Mouse (Mus musculus) naive thymus-derived CD4-positive, alpha-beta T cell, adult 2 months (primary cell): ENCODE results near the gene Tssk1.

ENCODE experiments used
- DNase-seq: peaks from one replicate; pipeline ENCODE4 v3.0.0-alpha.2; 2011; ENCODE audit warnings: low read depth

Tssk1 gene

DNA sequence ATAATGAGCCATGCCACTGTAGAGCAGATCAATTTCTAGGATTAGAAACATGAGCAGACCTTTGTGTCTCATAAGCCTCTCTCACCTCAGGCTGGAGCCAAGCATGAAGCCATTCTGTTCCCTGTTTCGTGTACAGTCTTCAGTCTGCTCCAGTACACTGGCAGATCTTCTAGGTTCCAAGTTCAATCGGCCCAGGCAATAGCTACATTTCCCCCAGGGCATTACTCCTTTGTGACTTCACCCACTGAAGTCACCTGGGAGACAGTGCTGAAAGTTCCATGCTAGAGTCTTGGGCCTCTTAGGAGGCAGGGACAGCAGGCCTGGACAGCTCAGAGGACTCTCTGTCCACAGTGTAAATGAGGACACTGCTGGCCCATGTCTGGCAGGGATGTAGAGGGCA is at the start of gene Tssk1:
Gene Tssk1, plus strand, starts transcription at position 301 of the 400 bp plus-strand sequence.
- no peak for DNase-seq

DNA sequence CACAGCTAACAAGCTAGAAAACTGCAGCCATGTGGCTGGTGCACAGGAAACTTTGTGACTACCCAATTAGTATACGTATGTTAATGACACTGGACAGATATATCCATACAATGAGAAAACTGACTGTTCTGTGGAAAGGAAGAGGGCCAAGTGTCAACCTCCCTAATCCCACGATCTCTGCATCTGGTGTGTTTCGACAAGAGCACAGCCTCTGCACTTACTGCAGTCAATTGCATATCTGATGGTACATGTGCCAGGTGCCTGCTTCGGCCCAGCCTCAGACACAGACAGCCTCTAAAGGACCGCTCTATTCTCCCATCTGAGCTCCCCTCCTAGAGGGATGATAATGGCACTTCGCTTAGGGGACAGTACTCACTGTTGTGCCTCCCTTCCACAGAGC is 45.6 kb upstream of the Tssk1 start:
- DNase-seq: no peak

DNA sequence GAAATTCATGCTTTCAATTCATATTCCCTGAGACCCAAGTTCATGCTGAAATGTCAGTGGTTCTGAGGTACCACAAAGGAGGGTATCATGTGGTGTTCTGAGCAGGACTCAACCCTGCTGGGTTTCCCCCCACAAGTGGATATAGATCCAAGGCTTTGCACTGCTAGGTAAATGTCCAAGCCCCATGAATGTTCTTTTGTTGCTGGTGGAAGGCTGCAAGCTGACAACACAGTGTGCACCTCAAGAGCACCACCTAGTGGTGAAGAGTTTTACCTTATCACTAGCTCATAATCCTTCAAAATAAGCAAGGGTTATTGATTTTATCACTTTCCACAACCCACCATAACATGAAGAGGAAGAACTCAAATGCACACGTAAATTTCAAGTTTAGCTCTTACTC is 45.1 kb upstream of the Tssk1 start:
- DNase-seq: peak; percentile 70

DNA sequence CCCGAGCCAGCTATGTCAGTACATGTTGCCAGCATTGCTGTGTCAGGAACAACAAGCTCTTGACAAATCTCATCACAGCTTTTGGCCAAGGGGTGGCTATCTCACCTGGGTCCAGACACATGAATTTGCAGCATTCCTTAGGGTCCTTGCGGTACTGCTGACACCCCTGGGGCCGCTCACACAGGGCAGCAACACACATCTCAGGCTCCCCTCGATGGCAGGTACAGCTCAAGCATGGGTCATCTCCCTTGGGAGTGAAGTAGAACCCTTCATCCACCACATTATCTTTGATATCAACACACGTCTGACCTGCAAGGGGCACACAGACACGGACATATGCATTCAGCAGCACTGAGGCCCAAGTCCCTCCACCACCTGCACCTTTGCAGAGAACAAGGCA is 44.5 kb upstream of the Tssk1 start:
- DNase-seq: no peak

DNA sequence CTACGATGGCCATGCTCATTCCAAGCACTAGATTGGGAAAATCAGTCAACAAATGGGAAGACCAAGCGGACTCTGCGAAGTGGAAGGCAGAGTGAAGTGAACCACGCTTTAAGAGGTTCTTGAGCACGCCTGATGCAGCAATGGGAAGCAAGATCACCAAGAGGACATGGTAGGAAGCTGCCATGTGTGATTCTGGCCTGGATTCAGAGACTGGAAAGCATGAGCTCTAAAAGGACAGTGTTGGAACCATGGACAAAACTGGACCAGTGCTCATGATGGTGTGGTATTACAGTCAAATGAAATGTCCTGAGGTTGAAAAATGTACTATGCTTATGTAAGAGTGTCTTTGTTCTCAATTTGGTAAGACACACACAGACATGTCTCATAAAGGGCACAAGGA is 42.7 kb upstream of the Tssk1 start:
- DNase-seq: no peak

DNA sequence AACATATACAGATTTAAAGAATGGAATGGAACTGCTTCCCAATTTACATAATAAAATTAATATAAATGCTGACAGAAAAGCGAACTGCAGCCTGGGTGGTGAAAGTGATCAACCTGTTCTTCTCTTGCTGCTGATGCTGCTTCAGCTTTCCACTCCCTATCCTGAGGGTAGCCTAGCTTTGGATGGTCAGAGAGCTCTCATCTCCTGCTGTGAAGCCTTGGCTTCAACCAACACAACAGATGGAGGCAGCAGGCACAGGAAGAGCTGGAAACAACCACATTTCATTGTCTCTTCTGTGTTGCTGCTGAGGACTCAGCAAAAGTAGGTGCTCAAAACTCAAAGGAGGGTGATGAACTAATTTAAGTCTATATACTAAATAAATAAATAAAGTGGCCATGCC is 42.2 kb upstream of the Tssk1 start:
- DNase-seq: no peak

DNA sequence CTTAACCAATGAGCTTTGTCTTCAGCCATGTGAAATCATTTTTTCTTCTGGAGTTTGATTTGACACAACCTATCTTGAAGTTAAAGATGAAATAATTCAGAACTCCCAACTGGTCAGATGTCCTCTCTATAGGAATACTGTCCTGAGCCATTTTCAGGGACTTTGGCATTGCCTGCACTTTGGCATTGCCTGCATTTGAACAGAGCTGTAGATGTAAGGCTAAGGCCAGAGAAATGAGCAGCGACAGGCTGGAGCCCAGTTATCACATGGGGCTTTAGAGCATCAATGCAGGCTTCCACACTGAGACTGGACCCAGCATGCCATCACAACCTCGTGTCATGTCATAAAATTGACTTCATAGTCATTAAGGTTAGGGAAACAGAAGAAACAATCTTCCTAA is 40.8 kb upstream of the Tssk1 start:
- DNase-seq: no peak

DNA sequence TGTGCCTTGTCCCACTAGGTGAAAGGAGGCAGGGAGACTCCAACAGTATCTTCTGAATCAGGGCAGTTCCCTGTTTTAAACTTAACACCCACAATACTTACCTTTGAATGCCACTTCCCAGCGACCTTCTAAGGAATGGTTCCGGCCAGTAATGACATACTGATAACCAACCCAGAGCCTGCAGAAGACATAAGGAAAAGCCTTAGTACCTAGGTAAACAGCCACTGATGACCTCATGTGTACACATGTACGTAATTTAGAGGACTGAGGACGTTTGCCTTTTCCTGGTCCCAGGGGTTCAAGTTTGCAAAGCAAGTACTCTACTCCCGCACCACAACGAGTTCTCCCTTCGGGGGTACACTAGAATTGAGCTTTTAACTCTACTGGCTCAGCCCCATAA is 36.9 kb upstream of the Tssk1 start:
- no peak for DNase-seq

DNA sequence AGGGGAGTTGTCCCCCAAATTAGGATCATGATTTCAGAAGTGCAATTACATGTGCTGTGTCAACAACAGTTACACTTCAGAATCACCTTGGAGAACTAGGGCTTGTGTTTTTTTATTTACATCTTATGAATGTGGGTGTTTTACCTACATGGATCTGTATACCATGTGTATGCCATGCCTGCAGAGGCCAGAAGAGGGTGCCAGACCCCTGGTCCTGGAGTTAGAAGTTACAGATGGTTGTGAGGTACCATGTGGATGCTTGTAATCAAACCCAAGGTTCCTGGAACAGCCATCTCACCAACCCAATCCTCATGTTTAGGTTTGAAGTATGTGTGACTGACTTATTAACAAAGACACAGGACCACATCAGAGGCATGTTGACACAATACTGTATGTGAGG is 35.4 kb upstream of the Tssk1 start:
- peak; percentile 37 for DNase-seq

DNA sequence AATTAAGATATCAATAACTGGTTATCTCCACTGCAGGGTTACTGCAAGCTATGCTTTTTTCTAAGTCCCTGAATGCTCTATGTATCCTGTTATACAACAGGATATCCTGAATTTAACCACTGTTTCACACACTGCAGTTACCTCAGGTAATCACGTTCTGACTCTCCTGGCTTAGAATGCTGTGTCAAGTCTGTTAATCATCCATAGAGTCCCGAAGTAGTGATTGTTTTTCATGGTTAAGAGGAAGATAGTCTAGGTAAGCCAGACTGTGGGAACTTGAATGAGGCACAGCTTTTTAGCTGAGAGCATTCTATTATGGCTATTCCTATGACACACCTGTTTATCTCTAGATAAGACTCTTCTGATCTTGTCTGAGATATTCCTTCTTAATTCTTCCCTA is 28.7 kb upstream of the Tssk1 start:
- no peak for DNase-seq

DNA sequence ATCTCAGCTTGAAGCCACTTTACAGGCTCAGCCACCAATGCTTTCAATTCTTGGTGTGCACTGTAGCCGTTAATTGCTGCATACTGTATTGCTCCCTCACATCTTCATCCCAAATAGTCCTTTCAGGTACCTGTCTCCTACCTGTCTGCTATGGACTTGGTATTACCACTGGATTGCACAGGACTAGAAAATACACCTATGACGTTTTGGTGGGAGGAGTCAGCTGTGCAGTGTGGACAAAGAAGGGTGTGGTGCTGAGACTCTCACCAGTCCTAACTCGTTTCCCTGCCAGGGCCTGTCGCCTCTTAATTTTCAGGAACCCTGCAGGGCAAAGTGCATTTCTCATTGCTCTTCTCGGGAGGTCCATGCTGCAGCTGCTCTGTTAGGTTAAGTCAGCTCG is 28.3 kb upstream of the Tssk1 start:
- no peak for DNase-seq

DNA sequence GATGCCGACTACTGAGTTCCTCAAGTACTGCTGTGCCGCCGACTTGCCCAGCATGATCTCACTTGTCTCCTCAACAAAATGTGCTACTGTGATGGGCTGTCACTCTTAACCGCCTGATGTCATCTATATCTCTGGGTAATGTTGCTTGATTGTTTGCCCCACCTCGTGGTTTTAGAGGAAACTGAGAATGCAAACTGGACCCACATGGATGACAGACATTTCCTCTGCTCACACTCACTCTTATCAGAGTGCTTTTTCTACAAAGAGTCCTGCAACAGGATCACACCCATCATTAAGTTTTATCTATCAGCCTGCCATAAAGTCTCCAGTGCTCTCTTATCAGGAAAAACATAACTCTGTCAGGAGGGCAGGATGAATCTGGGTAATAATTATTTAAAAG is 22.8 kb upstream of the Tssk1 start:
- DNase-seq: no peak

DNA sequence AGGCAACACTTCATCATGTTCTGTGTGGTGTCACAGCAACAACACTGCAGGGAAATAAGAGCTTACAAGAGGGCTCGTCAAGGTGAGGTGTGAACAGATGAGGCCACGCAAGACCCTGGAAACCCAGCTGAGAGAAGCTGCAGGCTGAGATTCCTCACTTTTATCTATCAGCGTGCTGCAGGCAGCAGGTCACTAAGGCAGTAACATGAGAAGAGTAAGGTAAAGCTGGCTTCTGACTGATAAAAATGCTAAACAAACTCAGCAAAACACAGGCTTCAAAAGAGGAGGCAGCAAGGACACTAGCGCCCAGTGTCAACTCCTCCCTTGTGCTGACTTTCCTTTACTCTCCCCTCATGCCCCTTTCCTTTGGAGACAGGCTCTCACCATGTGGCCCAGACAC is 21.0 kb upstream of the Tssk1 start:
- DNase-seq: no peak

DNA sequence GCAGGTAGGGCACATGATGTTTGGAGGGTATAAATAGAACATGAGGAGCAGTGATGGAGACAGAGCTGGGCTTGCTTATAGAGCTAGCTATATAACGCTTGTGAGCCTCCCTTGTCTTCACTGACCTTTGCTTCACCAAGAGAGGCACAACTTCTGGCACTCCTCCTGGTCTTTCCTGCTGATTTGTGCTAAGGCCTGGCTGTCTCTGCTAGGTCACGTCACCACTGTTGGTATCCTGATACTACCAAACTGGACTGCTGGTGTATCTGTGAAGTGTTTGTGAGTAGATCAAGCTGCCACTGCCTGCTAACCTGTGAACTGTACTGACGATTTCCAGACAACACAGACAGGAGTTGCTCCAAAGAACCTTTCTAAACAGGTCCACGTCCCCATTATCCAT is 18.8 kb upstream of the Tssk1 start:
- no peak for DNase-seq

DNA sequence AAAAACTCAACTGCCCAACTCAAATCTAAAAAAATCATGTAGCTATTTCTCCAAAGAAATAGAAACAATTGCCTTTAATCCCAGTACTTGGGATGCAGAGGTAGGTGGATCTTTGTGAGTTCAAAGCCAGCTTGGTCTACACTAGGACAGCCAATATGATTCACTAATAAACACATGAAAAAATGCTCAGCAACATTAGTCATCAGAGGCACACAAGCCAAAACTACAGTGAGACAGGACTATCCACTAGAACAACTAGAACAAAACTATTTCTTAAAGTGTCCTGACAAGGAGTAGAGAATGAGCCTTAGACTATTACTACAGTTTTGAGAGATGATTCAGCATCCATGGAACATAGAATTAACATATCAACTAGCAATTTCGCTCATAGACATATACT is 17.9 kb upstream of the Tssk1 start:
- no peak for DNase-seq

DNA sequence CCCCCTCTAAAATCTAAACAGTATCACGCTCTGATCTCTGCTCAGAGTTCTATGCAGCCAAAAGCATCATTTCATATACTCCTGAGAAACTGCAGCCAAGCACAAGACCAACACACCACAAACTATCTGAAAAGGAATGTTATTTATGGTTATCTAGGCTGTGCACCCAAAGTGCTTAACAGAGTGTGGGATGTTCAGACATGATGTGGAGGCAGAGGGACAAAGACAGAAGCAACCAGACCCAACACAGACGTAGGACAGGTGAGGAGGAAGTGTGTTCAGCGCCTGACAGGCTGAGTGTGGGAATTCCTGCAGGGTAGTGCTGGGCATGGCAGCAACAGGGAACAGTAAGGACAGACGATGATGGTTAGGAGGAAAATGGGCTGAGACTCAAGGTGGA is 14.5 kb upstream of the Tssk1 start:
- no peak for DNase-seq

DNA sequence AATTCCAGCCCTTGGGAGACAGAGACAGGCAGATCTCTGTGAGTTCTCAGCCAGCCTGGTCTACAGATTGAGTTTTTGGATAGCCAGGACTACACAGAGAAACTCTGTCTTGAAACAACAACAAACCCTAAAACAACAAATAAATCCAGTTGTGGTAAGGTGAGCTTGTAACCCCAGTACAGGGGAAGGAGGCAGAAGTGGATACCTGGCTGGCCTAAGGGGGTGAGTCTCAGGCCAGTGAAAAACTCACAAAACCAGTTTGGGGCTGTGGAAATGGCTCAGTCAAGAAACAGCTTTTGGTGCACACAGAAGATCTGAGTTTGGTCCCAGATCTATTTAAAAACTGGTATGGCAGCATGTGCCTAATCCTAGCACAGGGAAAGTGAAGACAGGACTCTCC is 11.8 kb upstream of the Tssk1 start:
- no peak for DNase-seq

DNA sequence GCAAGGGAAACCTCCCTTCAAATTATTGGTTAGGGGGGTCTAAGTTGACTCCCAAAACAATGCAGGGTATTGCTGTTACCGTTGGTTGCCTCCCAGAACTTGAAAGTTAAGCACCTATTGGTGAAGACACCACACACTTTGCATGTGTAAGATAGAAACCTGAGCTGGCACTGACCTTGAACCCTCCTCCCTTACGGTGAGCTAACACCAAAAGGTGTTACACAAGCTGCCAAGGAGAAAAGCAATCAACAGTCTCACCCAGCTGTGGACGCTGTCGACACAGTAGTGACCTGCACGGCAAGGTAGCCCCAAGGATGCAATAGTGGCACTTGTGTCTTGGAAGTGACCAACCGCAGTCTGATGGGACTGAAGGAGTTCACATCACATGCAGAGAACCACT is 9.9 kb upstream of the Tssk1 start:
- no peak for DNase-seq

DNA sequence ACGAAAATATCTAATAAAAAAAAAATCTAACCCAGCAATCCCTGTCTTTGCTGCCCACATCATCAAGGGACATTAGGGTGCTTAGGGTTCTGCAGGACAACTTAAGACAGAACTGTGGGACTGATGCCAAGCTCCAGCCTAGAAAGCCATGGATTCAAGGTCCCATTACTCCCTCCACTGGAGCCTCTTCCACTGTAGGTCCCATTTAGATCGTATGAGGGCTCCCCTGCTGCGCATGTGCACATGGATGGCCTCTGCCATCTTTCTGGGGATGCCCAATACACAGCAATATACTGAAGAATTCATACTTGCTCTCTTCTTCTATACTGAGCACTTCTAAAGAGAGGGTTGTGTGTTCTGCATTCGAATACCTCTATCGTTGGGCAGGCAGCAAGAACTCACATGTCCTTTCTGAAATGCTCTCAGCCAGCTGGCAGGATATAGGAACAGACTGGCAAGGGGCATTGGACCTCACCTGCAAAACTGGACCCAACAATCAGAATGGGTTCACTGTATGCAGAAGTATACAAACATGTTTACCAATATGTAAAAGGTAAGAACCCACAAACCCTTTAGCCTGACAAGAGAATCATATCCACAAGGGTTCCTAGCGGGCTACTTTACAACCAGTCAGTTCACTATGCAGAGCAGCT is 4.2 kb upstream of the Tssk1 start:
- DNase-seq: no peak

DNA sequence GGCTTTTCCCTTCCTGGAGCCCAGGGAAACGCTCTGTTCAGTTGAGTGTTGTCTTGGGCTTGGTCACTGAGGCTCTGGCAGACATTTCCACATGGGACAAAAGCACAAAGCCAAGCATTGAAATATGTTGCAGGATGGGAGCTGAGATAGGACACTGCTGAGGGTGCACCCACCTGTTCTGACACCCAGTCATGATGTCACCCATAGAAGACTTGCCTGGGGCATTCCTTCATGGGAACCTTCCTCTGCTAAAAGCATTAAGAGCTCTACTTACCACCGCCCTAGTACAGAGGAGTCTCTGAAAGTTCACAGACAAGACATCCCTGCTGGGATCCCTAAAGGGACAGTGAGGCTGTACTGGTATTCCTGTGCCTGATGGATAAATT is 3.7 kb upstream of the Tssk1 start:
- DNase-seq: no peak

DNA sequence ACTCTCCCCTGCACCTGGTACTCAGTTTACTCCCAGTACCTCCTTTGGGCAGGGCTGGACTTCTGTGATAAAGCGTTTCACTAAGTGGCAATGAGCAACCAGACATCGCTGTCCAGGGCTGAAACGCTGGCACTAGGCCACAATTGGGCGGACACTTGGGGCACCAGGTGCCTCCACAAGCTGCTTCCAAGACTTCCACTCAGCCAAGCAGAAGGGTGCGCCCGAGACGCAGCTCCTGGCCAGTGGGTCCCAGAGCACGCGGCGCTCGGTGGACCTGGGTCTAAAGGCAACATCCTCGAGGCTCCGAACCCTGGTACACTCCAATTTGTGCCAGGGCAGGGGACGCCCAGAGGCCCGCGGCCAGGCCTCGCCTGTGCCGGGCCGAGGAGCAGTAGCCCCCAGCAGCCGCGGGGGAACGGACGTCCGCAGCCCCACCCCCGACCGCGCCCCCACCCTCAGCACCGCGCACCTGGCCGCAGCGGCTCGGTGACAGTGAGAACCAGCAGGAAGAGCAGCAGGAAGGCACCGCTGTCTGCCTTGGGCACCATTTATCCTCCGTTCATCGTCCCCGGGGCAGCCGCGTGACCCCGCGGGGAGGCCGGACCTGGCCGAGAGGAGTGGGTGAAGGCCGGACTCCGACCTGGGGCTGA is 3.0 kb upstream of the Tssk1 start:
- DNase-seq: no peak

DNA sequence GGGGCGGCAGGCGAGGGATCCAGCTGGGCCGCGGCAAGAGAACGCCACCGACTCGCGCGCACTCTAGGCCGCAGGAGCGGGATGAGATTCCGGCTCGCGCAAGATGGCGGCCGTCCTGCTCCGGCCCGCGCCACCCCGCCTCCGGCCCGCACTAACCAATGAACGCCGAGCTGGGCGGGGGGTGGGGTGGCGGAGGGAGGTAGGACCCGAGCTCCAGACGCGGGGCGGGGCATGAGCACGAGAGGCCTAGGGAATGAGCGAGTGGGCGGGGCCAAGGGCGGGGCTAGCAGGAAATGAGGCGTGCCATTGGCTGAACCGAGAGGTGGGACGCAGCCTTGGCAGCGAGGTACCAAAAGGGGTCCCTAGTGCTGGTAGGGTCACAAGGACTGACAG is 2.5 kb upstream of the Tssk1 start, which contains the start of gene Gm20518:
Gene Gm20518, minus strand, starts transcription at position 105 of the 393 bp plus-strand sequence.
- peak; percentile 97 for DNase-seq

DNA sequence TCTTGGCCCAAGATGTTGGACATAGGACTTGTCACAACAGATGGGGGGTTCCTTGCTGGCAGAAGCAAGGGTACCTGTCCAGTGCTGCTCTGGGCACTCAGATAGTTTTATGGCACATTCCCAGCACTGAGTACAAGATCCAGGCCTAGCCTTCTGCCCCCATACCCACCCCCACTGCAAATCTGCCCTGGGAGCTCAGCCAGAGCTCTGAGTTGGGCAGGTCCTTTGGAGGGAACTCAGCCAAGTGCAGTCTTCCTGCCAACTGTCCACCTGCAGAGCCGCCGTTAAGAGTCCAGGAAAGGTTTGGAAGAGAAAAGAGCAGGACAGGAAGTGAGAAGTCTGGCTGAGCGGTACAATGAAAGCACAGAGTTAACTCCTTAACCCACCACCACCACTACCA is 1.4 kb upstream of the Tssk1 start:
- no peak for DNase-seq

DNA sequence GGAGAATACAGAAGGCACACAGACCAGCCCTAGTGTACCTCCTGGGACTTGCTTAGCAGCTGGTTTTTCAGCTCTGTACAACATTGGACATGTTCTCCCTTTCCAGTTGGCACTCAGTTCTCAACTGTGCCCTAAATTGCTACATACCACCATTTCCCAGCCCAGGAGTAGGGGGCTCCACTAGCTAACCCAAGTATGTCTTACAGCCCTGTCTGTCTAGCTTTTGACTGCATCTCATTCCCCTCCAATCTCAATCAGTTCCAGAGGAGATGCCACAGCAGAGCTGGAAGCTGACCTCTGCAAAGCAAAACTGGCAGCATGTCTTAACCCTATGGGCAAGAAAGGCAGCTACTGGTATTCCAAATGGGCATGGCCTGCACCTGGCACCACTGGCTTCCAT is 2.1 kb downstream of the Tssk1 start:
- no peak for DNase-seq
